Mouse (Mus musculus) limb, embryonic 15.5 days (tissue): Measurements from ENCODE around the gene Lamp5. TPM values are rescaled to one million over a fixed set of nuclear protein-coding genes. Genes with fewer than 3 reads are reported as not detected.

ENCODE experiments used
- ATAC-seq: fragments of 200-750 bp; cut with Nextera tagmentation; 2 replicates; pipeline ENCODE4 v1.8.0; 2017; ENCODE audit warnings: low read depth, moderate TSS enrichment; ENCODE audit not compliant: insufficient number of reproducible peaks, low FRiP score, low TSS enrichment
- H3K27ac ChIP-seq: fragments of 300-500 bp; sonication (generic); 2 replicates; pipeline ENCODE4 v1.5.1; 2015; ENCODE audit warnings: moderate library complexity, mild to moderate bottlenecking, inconsistent platforms
- H3K27me3 ChIP-seq: fragments of 300-500 bp; sonication (generic); 2 replicates; pipeline ENCODE4 v1.6.1; 2015; ENCODE audit warnings: inconsistent platforms
- H3K36me3 ChIP-seq: fragments of 300-500 bp; sonication (generic); 2 replicates; pipeline ENCODE4 v1.6.1; 2015; ENCODE audit warnings: inconsistent platforms
- H3K4me1 ChIP-seq: fragments of 300-500 bp; sonication (generic); 2 replicates; pipeline ENCODE4 v1.6.1; 2015; ENCODE audit warnings: inconsistent platforms
- H3K4me2 ChIP-seq: fragments of 300-500 bp; sonication (generic); 2 replicates; pipeline ENCODE4 v1.6.1; 2015; ENCODE audit warnings: mild to moderate bottlenecking, inconsistent platforms
- H3K4me3 ChIP-seq: fragments of 300-500 bp; sonication (generic); 2 replicates; pipeline ENCODE4 v1.5.1; 2015; ENCODE audit warnings: mild to moderate bottlenecking, inconsistent platforms
- H3K9ac ChIP-seq: fragments of 300-500 bp; sonication (generic); 2 replicates; pipeline ENCODE4 v1.6.1; 2015; ENCODE audit warnings: inconsistent platforms
- H3K9me3 ChIP-seq: fragments of 300-500 bp; sonication (generic); 2 replicates; pipeline ENCODE4 v1.6.1; 2016; ENCODE audit warnings: inconsistent platforms
- WGBS: fragments of 180-500 bp; shearing (Covaris S2); methylation state at CpG from one replicate; pipeline ENCODE4 v1.1.7; 2015; 5-methylcytosine and 5-hydroxymethylcytosine counted together
- polyA plus RNA-seq: library from polyadenylated mRNA; unstranded; fragments of >200 nt; fragmentation: Nextera tagmentation; extraction: Ambion mirVana; gene quantifications from 2 replicates; pipeline ENCODE4 v1.2.1, GENCODE M21; 2015

Lamp5 gene
- polyA plus RNA-seq, 1 experiment from 2014 or later = 1.1 TPM

GRCm38 (mm10) chr2:136107597-136107996 is 55.6 kb downstream of the Lamp5 start:
- no peaks in the 10 kb centered on the region for H3K9me3 ChIP-seq
- no peaks in the 10 kb centered on the region for H3K36me3 ChIP-seq
- H3K4me2 ChIP-seq = no peak overlapping the region
- no peak overlapping the region for H3K4me3 ChIP-seq
- no peaks in the 10 kb centered on the region for H3K27me3 ChIP-seq
- H3K9ac ChIP-seq = no peak overlapping the region
- H3K27ac ChIP-seq = no peak overlapping the region
- no peak for ATAC-seq
- peaks cover 11% of the 10 kb centered on the region; the same call in 1 of the 2 replicates for H3K4me1 ChIP-seq

GRCm38 (mm10) chr2:136108124-136109037 is 56.3 kb downstream of the Lamp5 start:
- Histone ChIP-seq H3K4me3 (no peak overlapping the region), H3K9me3 (no peaks in the 10 kb centered on the region), H3K4me1 (peaks cover 11% of the 10 kb centered on the region; the same call in 1 of the 2 replicates), H3K27ac (no peak overlapping the region), H3K36me3 (no peaks in the 10 kb centered on the region), H3K27me3 (no peaks in the 10 kb centered on the region), H3K9ac (no peak overlapping the region), H3K4me2 (no peak overlapping the region)
- no peak for ATAC-seq
- WGBS = 33% methylated on average over 6 of the region's 6 CpGs

- no peak overlapping the region for H3K9ac ChIP-seq
- H3K9me3 ChIP-seq = no peaks in the 10 kb centered on the region
- 3% methylated on average over 2 of the region's 2 CpGs for WGBS
- H3K4me2 ChIP-seq = no peak overlapping the region
- no peak overlapping the region for H3K27ac ChIP-seq
- no peak overlapping the region for H3K4me3 ChIP-seq
- H3K27me3 ChIP-seq = no peaks in the 10 kb centered on the region
- H3K36me3 ChIP-seq = no peaks in the 10 kb centered on the region
- H3K4me1 ChIP-seq = peaks cover 11% of the 10 kb centered on the region; the same call in 1 of the 2 replicates
- ATAC-seq = no peak
Measured at GRCm38 (mm10) chr2:136109038-136109363, 57.0 kb downstream of the Lamp5 start.

- Histone ChIP-seq H3K4me1 (peaks cover 7% of the 10 kb centered on the region; the same call in 1 of the 2 replicates), H3K4me3 (no peak overlapping the region), H3K36me3 (no peaks in the 10 kb centered on the region), H3K4me2 (no peak overlapping the region), H3K9ac (no peak overlapping the region), H3K9me3 (no peaks in the 10 kb centered on the region), H3K27ac (no peak overlapping the region), H3K27me3 (no peaks in the 10 kb centered on the region)
- no peak for ATAC-seq
- 68% methylated on average over 6 of the region's 6 CpGs for WGBS
Measured at GRCm38 (mm10) chr2:136113374-136113773, 61.3 kb downstream of the Lamp5 start.

- H3K27me3 ChIP-seq = no peaks in the 10 kb centered on the region
- no peak overlapping the region for H3K27ac ChIP-seq
- 91% methylated on average over 2 of the region's 2 CpGs for WGBS
- H3K36me3 ChIP-seq = no peaks in the 10 kb centered on the region
- H3K9me3 ChIP-seq = no peaks in the 10 kb centered on the region
- no peak for ATAC-seq
- no peaks in the 10 kb centered on the region for H3K4me1 ChIP-seq
- no peak overlapping the region for H3K4me3 ChIP-seq
- no peak overlapping the region for H3K9ac ChIP-seq
- no peak overlapping the region for H3K4me2 ChIP-seq
Measured at GRCm38 (mm10) chr2:136118006-136118405, 66.0 kb downstream of the Lamp5 start.
